Mouse (Mus musculus) limb, embryonic 10.5 days (tissue): ENCODE measurements around the gene Cdk5rap1. TPM values are rescaled to one million over a fixed set of nuclear protein-coding genes. Genes with fewer than 3 reads are reported as not detected.

ENCODE experiments used
- DNase-seq: peaks from one replicate; pipeline ENCODE4 v3.0.0-alpha.2; 2017; ENCODE audit warnings: low spot score
- H3K27ac ChIP-seq: fragments of 300-500 bp; sonication (generic); 2 replicates; pipeline ENCODE4 v1.5.1; 2016; ENCODE audit warnings: mild to moderate bottlenecking
- H3K27me3 ChIP-seq: fragments of 300-500 bp; sonication (generic); 2 replicates; pipeline ENCODE4 v1.6.1; 2016; ENCODE audit warnings: low read depth, mild to moderate bottlenecking; ENCODE audit not compliant: poor library complexity, severe bottlenecking
- H3K36me3 ChIP-seq: fragments of 300-500 bp; sonication (generic); 2 replicates; pipeline ENCODE4 v1.6.1; 2016; ENCODE audit warnings: mild to moderate bottlenecking, moderate library complexity
- H3K4me1 ChIP-seq: fragments of 300-500 bp; sonication (generic); 2 replicates; pipeline ENCODE4 v1.6.1; 2016
- H3K4me3 ChIP-seq: fragments of 300-500 bp; sonication (generic); 2 replicates; pipeline ENCODE4 v1.5.1; 2016; ENCODE audit warnings: mild to moderate bottlenecking, moderate library complexity
- H3K9me3 ChIP-seq: fragments of 300-500 bp; sonication (generic); replicated peaks from 2 replicates; pipeline ENCODE4 v1.6.1; 2016; ENCODE audit warnings: mild to moderate bottlenecking
- WGBS: fragments of 180-500 bp; shearing (Covaris S2); methylation state at CpG from one replicate; pipeline ENCODE4 v1.1.7; 2016; 5-methylcytosine and 5-hydroxymethylcytosine counted together
- polyA plus RNA-seq: library from polyadenylated mRNA; unstranded; fragments of >200 nt; fragmentation: Nextera tagmentation; extraction: Ambion mirVana; gene quantifications from 2 replicates; pipeline ENCODE4 v1.2.1, GENCODE M21; 2016

Gene Cdk5rap1
- polyA plus RNA-seq, 1 experiment from 2014 or later: 20.6 TPM

DNA sequence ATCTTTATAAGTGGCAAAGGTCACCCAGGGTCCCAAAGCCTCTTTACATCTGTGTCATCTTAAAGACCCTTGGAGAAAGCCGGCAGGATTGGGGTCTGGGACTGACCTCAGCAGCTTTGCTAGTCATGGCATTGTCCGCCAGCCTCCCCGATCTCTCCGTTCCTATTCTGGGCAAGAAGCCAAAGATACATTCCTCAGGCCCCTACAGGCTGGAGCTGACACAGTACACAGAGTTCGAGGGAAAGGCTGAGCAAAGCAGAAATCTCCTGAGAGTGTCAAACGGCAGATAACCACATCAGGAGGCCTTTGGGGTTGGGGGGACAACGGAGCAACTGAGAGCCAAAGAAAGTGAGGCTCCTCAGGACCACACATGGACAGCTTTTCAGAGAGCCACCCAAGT, 30.0 kb upstream of the Cdk5rap1 start:
- peaks cover 24% of the 10 kb centered on the region for H3K27me3 ChIP-seq
- no peaks in the 10 kb centered on the region for H3K36me3 ChIP-seq
- DNase-seq: no peak
- no peak overlapping the region for H3K27ac ChIP-seq
- no peaks in the 10 kb centered on the region for H3K9me3 ChIP-seq
- no peak overlapping the region for H3K4me3 ChIP-seq
- WGBS: 76% methylated on average over 7 of the region's 7 CpGs
- H3K4me1 ChIP-seq: peaks cover 19% of the 10 kb centered on the region

DNA sequence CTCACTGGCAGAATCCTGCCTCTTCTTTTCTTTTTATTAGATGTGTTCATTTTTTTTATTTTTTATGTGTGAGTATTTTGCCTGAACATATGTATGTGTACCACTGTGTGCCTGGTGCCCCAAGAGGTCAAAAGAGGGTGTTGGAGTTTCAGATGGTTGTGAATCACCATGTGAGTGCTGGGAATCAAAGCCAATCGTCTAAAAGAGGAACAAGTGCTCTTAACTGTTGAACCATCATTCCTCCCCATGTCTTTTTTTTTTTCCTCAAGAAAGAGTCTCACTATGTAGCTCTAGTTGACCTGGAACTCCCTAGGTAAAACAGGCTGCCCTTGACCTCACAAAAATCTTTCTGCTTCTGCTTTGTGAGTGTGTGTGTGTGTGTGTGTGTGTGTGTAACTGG, 29.2 kb upstream of the Cdk5rap1 start:
- Histone ChIP-seq H3K36me3 (no peaks in the 10 kb centered on the region), H3K27me3 (peaks cover 15% of the 10 kb centered on the region), H3K4me1 (peaks cover 12% of the 10 kb centered on the region; the same call in 1 of the 2 replicates), H3K27ac (no peak overlapping the region), H3K4me3 (no peak overlapping the region), H3K9me3 (no peaks in the 10 kb centered on the region)
- DNase-seq: no peak
- WGBS: 59% methylated on average over 1 of the region's 1 CpGs

DNA sequence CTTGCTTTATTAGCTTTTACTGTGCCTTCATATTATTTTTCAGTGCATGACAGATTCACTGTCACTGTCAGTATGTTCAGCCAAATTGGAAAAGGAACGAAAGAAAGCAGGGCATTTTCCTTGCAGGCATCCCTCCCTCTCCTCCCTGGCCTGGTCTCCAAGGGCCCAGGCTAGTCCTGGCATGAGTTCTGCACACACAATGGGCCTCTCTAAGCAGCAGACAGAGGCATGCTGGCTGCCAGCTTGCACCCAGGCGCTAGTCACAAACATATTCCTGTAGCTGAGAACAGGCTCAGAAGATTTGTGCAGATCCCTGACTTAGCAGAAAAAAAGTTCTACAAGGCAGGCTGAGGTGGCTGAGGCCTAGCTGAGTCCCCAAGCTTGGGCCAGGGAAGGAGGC, 26.5 kb upstream of the Cdk5rap1 start:
- no peak for DNase-seq
- H3K36me3 ChIP-seq: no peaks in the 10 kb centered on the region
- 0 out of 2 replicates have a peak, but pooled peaks cover 3% of the 10 kb centered on the region for H3K4me1 ChIP-seq
- WGBS: 85% methylated on average over 2 of the region's 2 CpGs
- H3K27me3 ChIP-seq: 0 out of 2 replicates have a peak, but pooled peaks cover 6% of the 10 kb centered on the region
- no peak overlapping the region for H3K4me3 ChIP-seq
- H3K27ac ChIP-seq: no peak overlapping the region
- no peaks in the 10 kb centered on the region for H3K9me3 ChIP-seq

DNA sequence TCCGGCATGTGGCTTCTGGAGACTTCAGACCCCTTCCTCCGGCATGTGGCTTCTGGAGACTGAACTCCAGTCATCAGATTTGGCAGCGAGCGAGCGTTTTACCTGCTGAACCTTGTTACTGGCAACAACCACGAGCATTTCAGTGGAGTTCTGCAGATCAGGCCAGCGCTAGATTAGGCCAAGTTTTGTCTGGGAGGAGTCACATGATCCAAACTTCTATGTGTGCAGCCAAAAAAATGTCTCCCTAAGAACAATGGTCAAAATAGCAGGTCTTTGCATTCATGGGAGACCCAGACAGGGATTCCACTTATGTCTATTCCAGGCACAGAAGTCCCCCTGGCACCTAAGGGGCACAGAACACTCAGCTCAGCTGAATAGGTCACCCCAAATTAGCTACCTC, 25.5 kb upstream of the Cdk5rap1 start:
- WGBS: 90% methylated on average over 7 of the region's 7 CpGs
- Histone ChIP-seq H3K27ac (no peak overlapping the region), H3K27me3 (no peaks in the 10 kb centered on the region), H3K36me3 (no peaks in the 10 kb centered on the region), H3K4me1 (no peaks in the 10 kb centered on the region), H3K9me3 (no peaks in the 10 kb centered on the region), H3K4me3 (no peak overlapping the region)
- no peak for DNase-seq

DNA sequence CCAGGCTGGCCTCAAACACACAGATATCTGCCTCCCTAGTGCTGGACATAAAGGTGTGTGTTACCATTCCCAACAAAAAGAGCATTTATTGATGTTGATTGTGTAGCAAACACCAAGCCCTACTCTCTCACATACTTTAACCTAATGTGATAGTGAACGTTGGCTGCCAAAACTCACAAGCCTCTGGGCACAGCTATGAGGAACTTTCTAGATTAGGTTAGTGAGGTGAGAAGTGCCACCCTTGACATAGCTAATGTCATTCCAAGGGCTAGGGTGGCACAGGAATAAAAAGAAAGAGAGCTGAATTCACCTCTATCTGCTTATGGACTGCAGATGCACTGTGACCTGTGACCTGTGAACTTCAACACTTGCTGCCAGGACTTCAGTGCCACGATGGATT, 23.7 kb upstream of the Cdk5rap1 start:
- Histone ChIP-seq H3K9me3 (no peaks in the 10 kb centered on the region), H3K27me3 (no peaks in the 10 kb centered on the region), H3K27ac (no peak overlapping the region), H3K4me3 (no peak overlapping the region), H3K36me3 (no peaks in the 10 kb centered on the region), H3K4me1 (no peaks in the 10 kb centered on the region)
- DNase-seq: no peak
- WGBS: 87% methylated on average over 2 of the region's 2 CpGs

DNA sequence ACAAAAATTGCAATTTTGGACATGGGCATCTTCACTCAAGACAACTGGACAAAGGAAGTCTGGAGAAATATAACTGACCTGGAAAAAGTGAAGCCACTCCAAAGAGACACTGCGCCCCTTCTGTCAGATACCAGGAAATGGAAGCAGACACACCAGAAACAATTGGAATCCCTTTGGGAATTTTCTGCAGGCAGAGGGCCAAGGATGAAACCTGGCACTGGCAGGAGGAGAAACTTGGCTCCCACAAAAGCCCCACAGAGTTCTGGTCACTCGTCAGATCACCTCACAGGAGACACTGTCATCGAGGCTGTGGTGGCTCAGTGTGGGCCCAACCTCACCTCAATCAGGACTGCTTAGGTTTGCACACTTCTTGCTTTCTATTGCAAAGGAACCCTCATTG, 21.8 kb upstream of the Cdk5rap1 start:
- H3K4me1 ChIP-seq: no peaks in the 10 kb centered on the region
- no peak for DNase-seq
- H3K4me3 ChIP-seq: no peak overlapping the region
- H3K9me3 ChIP-seq: no peaks in the 10 kb centered on the region
- WGBS: 83% methylated on average over 3 of the region's 3 CpGs
- no peaks in the 10 kb centered on the region for H3K36me3 ChIP-seq
- H3K27ac ChIP-seq: no peak overlapping the region
- H3K27me3 ChIP-seq: no peaks in the 10 kb centered on the region

DNA sequence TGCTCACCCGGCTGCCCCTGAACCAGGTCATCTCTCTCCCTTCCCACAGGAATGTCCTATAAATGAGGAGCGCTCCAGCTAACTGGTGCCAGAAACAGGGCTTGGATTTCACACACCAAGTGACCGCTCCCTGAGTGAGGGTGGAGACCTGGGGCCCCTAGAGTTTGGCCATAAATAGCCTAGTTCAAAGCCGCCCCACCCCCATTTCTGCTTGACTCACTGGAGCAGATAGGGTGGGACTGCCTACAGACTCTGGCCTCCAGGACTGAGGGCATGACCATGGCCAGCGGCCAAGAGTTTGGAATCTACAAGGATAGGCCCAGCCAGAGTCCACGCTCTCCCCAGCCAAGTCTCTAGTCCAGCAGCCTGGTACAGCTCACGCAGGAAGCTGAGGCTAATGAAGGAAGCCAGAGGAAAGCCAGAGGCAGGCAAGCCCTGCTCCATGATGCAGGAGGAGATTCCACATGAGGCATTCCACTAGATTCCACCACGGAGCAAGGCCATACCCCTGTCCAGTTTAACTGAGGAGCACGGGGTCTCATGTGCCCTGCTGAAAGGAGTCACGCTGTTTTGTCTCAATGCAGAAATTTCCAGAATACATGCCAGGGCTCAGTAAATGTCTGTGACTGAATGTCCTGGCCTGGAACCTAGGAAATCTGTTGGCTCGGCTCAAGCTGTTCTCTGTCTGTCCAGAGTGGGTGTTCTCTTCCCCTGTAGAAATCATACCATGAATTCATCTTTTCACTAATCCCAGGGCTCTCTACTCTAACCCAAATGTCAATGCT, 17.6 kb upstream of the Cdk5rap1 start:
- 81% methylated on average over 11 of the region's 11 CpGs for WGBS
- Histone ChIP-seq H3K9me3 (no peaks in the 10 kb centered on the region), H3K27me3 (no peaks in the 10 kb centered on the region), H3K4me3 (no peak overlapping the region), H3K27ac (no peak overlapping the region), H3K36me3 (no peaks in the 10 kb centered on the region), H3K4me1 (no peaks in the 10 kb centered on the region)
- no peak for DNase-seq

DNA sequence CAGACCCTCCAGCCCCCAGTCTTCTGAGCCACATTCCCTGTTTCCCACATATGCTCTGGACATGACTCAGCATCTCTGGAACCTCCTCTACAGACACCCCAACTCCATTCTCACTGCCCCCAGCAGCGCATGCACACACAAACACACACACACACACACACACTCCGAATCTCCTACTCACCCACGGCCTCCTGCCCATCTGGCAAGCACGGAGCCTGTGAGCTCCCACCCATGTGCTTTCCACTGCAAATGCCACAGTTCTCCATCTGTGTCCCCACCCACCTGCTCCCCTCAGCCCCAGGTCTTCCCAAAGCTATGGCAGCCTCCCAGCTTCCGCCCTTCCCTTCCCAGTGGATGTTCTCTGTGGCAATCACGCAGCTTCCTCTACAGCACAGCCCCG, 6.3 kb upstream of the Cdk5rap1 start:
- Histone ChIP-seq H3K9me3 (no peaks in the 10 kb centered on the region), H3K4me3 (no peak overlapping the region), H3K27me3 (no peaks in the 10 kb centered on the region), H3K4me1 (no peaks in the 10 kb centered on the region), H3K27ac (no peak overlapping the region), H3K36me3 (no peaks in the 10 kb centered on the region)
- DNase-seq: no peak
- WGBS: 91% methylated on average over 7 of the region's 7 CpGs

DNA sequence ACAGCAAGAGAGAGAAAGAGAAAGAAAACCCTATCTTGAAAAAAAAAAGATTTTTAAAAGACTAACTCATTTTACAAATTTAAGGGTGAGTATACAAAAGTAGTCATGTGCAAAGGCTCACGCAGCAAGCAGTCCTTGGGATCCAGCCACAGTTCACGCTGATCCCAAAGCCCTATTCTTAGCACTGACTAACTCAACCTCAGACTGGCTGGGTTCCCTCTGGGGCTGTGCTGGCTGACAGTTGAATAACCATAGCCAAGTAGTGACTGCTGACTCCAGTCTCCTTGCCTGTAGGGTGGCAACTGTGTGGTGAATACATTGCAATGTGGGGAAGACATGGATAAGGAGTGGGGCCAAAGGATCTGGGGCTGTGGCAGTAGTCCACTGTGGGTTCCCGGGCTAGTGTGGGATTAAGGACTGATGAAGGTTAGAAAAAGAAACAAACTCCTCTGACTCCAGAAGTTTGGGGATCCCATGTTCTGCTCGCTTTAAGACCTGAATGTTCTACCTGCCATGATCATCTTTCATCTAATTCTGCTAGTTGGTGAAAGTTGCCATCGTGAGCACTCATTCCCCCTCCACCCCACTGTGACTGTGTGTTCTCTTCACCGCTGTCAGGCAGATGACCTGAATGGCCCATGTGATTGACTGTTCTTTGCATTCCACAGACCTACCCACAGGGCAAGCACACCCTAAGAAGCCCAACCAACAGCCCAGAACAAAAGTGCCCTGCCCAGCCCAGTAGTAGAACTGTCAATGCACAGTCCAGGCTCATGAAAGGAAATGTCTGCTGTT, 2.2 kb upstream of the Cdk5rap1 start:
- H3K27ac ChIP-seq: no peak overlapping the region
- H3K27me3 ChIP-seq: no peaks in the 10 kb centered on the region
- H3K36me3 ChIP-seq: peaks cover 3% of the 10 kb centered on the region; the same call in 1 of the 2 replicates
- H3K4me3 ChIP-seq: no peak overlapping the region
- no peak for DNase-seq
- peaks cover 4% of the 10 kb centered on the region; the same call in 1 of the 2 replicates for H3K4me1 ChIP-seq
- H3K9me3 ChIP-seq: no peaks in the 10 kb centered on the region
- WGBS: 86% methylated on average over 6 of the region's 6 CpGs

DNA sequence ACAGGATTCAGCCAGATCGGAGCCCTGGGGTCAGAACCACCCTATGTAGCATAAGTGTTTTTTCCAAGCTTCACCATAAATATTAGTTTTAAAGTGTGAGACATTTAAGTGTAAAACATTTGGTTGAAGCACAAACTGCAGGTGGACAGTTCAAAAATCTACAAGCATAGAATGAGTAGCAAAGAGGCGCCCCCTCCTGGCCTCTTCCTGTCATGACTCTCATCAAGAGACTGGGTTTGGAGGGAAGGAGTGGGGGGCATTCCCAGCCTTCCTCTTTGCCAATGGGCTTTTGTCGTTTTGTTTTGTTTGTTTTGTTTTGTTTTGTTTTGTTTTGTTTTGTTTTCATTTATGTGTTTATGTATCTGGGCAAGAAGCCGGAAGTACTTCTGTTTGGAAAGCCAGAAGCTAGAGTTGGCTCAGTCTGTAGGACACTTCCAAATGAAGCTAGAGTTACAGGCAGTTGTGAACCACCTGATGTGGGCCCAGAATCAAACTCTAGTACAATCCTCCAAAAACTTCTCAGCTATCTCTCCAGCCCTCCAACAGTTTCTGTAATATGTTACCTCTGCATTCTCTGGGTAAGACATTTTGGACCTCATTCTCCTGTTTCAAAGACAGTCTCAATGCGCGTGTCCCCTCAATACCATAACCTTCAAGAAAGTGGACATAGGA, 1.3 kb upstream of the Cdk5rap1 start:
- H3K9me3 ChIP-seq: no peaks in the 10 kb centered on the region
- H3K36me3 ChIP-seq: peaks cover 3% of the 10 kb centered on the region; the same call in 1 of the 2 replicates
- no peak overlapping the region for H3K27ac ChIP-seq
- H3K4me3 ChIP-seq: no peak overlapping the region
- WGBS: 52% methylated on average over 6 of the region's 6 CpGs
- no peaks in the 10 kb centered on the region for H3K27me3 ChIP-seq
- peaks cover 4% of the 10 kb centered on the region; the same call in 1 of the 2 replicates for H3K4me1 ChIP-seq
- DNase-seq: peak; percentile 77

DNA sequence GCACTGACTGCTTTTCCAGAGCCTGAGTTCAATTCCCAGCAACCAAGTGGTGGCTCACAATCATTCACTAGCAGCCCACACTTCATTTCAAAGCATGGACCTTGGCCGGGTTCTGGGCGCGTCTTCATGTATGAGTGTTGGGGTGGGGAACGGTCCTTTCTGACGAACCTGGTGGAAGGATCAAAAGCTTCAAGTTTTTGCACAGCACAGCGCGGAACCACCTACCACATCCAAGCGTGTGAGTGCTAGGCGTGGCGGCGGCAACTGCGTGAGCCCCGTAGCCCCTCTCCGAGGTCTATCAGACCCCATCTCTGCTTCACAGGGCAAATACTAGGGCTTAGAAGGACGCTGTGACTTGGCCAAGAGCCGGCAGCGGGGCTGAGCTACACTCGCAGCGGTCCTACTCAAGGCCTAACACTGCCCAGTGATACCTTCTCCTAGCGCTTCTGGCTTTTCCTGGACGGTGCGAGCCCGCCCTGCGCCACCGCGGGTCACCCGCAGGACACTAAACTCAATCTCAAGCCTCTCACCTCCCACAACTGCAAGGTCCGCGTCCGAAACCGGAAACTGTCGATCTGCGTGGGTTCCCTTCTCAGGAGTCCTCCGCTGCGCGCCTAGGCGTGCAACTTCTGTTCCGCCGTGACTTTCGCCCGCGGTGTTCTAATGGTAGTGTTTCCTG, 520 bp downstream of the Cdk5rap1 start:
- no peaks in the 10 kb centered on the region for H3K9me3 ChIP-seq
- peak overlapping the region; percentile 78 for H3K4me3 ChIP-seq
- peak; percentile 91 for DNase-seq
- H3K4me1 ChIP-seq: peaks cover 4% of the 10 kb centered on the region; the same call in 1 of the 2 replicates
- peaks cover 11% of the 10 kb centered on the region for H3K36me3 ChIP-seq
- peak overlapping the region; percentile 92 for H3K27ac ChIP-seq
- no peaks in the 10 kb centered on the region for H3K27me3 ChIP-seq
- under 1% methylated on average over 42 of the region's 42 CpGs for WGBS

DNA sequence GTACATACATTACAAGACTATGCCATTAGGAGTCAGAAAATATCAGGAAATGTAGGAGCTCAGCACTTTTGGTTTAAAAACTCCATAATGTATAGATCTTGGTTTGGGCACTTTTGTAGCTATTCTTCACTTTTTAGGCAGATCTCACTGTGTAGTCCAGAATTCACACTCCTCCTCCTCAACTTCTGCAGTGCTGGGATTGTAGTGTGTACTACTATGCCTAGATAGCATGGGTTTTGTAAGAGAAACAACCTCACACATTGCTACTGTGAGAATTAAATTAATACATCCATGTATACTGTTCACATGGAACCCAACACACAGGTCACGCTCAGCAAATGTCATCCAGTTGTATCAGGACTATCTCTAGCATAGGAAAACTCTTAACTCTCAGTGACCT, 5.3 kb downstream of the Cdk5rap1 start:
- Histone ChIP-seq H3K36me3 (peaks cover 56% of the 10 kb centered on the region), H3K27me3 (no peaks in the 10 kb centered on the region), H3K9me3 (no peaks in the 10 kb centered on the region), H3K4me1 (no peaks in the 10 kb centered on the region; the same call in 1 of the 2 replicates), H3K4me3 (no peak overlapping the region), H3K27ac (no peak overlapping the region)
- WGBS: 88% methylated on average over 1 of the region's 1 CpGs
- DNase-seq: no peak
